Mouse (Mus musculus): ENCODE data around the gene Cel.
A peak's percentile ranks its signal among the peaks of the same experiment; 100 is the strongest.

DNA sequence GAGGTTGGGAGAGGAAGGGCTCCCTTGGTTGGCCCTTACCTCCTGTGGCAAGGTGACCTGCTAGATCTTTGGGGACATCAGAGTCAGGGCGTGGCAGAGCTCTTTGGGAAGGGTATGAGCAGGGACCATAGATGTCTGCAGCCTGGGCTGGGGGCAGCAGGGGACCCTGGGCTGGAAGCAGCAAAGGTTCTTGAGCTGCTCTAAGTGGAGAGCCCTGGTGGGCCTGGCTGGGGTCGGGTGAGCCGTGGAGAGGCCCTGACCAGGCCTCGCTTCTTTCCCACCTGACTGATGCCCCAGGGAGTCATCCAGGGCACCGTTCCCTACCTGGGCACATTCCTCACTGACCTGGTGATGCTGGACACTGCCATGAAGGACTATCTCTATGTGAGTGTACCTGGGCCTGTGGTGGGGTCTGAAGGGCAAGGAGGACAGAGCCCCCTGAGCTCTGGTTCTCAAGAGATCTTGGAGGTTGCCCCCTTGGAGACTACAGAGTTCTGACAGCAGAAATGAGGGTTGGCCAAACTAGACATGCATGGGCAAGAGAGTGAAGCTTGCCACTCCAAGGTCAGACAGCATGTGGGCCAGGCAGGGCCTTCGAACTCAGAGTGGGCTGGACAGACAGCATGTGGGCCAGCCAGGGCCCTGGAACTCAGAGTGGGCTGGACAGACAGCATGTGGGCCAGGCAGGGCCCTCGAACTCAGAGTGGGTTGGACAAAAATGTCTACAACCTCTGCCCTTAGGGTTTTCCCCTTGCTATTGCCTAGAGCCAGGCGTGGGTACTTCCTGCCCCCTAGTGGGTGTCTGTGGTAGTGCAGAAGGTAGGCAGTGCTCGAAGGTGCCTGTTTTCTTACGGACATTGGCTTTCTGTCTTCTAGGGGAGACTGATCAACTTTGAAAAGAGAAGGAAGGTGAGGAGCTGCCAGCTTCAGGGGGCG is 15.7 kb downstream of the Cel start:
- TF ChIP-seq CTCF (IDR thresholded peaks at IDR 0.05; ENCODE audit: borderline replicate concordance, insufficient read depth, low read length) (peak; percentile 93), POLR2A (IDR thresholded peaks at IDR 0.05; ENCODE audit: low read depth, low read length) (no peak)

All from embryonic fibroblast, embryonic 13.5 days (primary cell).